Mouse (Mus musculus) embryonic facial prominence, embryonic 11.5 days (tissue): ENCODE measurements around the gene Lin7c. TPM values are rescaled to one million over a fixed set of nuclear protein-coding genes. Genes with fewer than 3 reads are reported as not detected.

Source experiments
- ATAC-seq: fragments of 200-750 bp; cut with Nextera tagmentation; replicated peaks from 2 replicates; pipeline ENCODE4 v1.8.0; 2017; ENCODE audit warnings: low read depth; ENCODE audit not compliant: insufficient number of reproducible peaks, low FRiP score, low TSS enrichment
- DNase-seq: peaks from one replicate; pipeline ENCODE4 v3.0.0-alpha.2; 2015; ENCODE audit warnings: low spot score
- H3K27ac ChIP-seq: fragments of 300-500 bp; sonication (generic); replicated peaks from 2 replicates; pipeline ENCODE4 v1.5.1; 2014; ENCODE audit warnings: mild to moderate bottlenecking, low read depth, low read length, control low read depth
- H3K27me3 ChIP-seq: fragments of 300-500 bp; sonication (generic); 2 replicates; pipeline ENCODE4 v1.6.1; 2014; ENCODE audit warnings: mild to moderate bottlenecking, low read length, moderate library complexity, mixed read lengths; ENCODE audit not compliant: control insufficient read depth, insufficient read depth
- H3K36me3 ChIP-seq: fragments of 300-500 bp; sonication (generic); replicated peaks from 2 replicates; pipeline ENCODE4 v1.6.1; 2014; ENCODE audit warnings: low read depth, mild to moderate bottlenecking, low read length, moderate library complexity, mixed read lengths; ENCODE audit not compliant: control insufficient read depth, insufficient read depth
- H3K4me1 ChIP-seq: fragments of 300-500 bp; sonication (generic); 2 replicates; pipeline ENCODE4 v1.6.1; 2014; ENCODE audit warnings: low read length, mixed read lengths; ENCODE audit not compliant: control insufficient read depth, insufficient read depth
- H3K4me2 ChIP-seq: fragments of 300-500 bp; sonication (generic); 2 replicates; pipeline ENCODE4 v1.6.1; 2014; ENCODE audit warnings: low read depth, mild to moderate bottlenecking, control low read depth, low read length, moderate library complexity
- H3K4me3 ChIP-seq: fragments of 300-500 bp; sonication (generic); 2 replicates; pipeline ENCODE4 v1.5.1; 2014; ENCODE audit warnings: low read depth, low read length, control low read depth
- H3K9ac ChIP-seq: fragments of 300-500 bp; sonication (generic); replicated peaks from 2 replicates; pipeline ENCODE4 v1.6.1; 2014; ENCODE audit warnings: mild to moderate bottlenecking, control low read depth, low read length
- H3K9me3 ChIP-seq: fragments of 300-500 bp; sonication (generic); replicated peaks from 2 replicates; pipeline ENCODE4 v1.6.1; 2016; ENCODE audit warnings: mild to moderate bottlenecking, low read length, inconsistent platforms, mixed read lengths; ENCODE audit not compliant: control insufficient read depth
- WGBS: fragments of 180-500 bp; shearing (Covaris S2); extraction: QIAGEN DNeasy Blood & Tissue Kit; methylation state at CpG from one replicate; pipeline ENCODE4 v1.1.7; 2014; 5-methylcytosine and 5-hydroxymethylcytosine counted together
- polyA plus RNA-seq: library from polyadenylated mRNA; unstranded; fragments of >200 nt; fragmentation: Nextera tagmentation; extraction: Ambion mirVana; gene quantifications from 2 replicates; pipeline ENCODE4 v1.2.1, GENCODE M21; 2014

The Lin7c gene
- polyA plus RNA-seq, 1 experiment from 2014 or later, result 93.6 TPM

GRCm38 (mm10) chr2:109945532-109945931, 54.9 kb downstream of the Lin7c start:
- Histone ChIP-seq H3K4me2 (no peak overlapping the region), H3K9ac (no peak overlapping the region), H3K27ac (no peak overlapping the region), H3K4me3 (no peak overlapping the region), H3K36me3 (no peaks in the 10 kb centered on the region), H3K27me3 (no peaks in the 10 kb centered on the region), H3K9me3 (no peaks in the 10 kb centered on the region), H3K4me1 (no peaks in the 10 kb centered on the region)
- no peak for ATAC-seq
- no peak for DNase-seq
- 75% methylated on average over 4 of the region's 4 CpGs for WGBS

- Histone ChIP-seq H3K4me2 (no peak overlapping the region), H3K9me3 (no peaks in the 10 kb centered on the region), H3K9ac (no peak overlapping the region), H3K36me3 (no peaks in the 10 kb centered on the region), H3K27ac (no peak overlapping the region), H3K4me1 (no peaks in the 10 kb centered on the region), H3K27me3 (no peaks in the 10 kb centered on the region), H3K4me3 (no peak overlapping the region)
- 98% methylated on average over 6 of the region's 6 CpGs for WGBS
- DNase-seq (no peak), ATAC-seq (no peak)
Observed at GRCm38 (mm10) chr2:109946426-109946825, 55.8 kb downstream of the Lin7c start.

GRCm38 (mm10) chr2:109949519-109949918, 58.9 kb downstream of the Lin7c start:
- no peaks in the 10 kb centered on the region for H3K27me3 ChIP-seq
- H3K4me1 ChIP-seq, result peaks cover 2% of the 10 kb centered on the region; the same call in 1 of the 2 replicates
- no peak overlapping the region for H3K27ac ChIP-seq
- DNase-seq, result no peak
- no peaks in the 10 kb centered on the region for H3K9me3 ChIP-seq
- H3K4me3 ChIP-seq, result no peak overlapping the region
- no peak for ATAC-seq
- H3K9ac ChIP-seq, result no peak overlapping the region
- H3K36me3 ChIP-seq, result no peaks in the 10 kb centered on the region
- H3K4me2 ChIP-seq, result no peak overlapping the region

- H3K27me3 ChIP-seq, result no peaks in the 10 kb centered on the region
- H3K4me1 ChIP-seq, result peaks cover 2% of the 10 kb centered on the region; the same call in 1 of the 2 replicates
- 63% methylated on average over 3 of the region's 3 CpGs for WGBS
- no peaks in the 10 kb centered on the region for H3K36me3 ChIP-seq
- no peak overlapping the region for H3K4me2 ChIP-seq
- H3K9ac ChIP-seq, result no peak overlapping the region
- no peak overlapping the region for H3K27ac ChIP-seq
- DNase-seq (no peak), ATAC-seq (no peak)
- H3K9me3 ChIP-seq, result no peaks in the 10 kb centered on the region
- no peak overlapping the region for H3K4me3 ChIP-seq
Observed at GRCm38 (mm10) chr2:109950311-109950710, 59.7 kb downstream of the Lin7c start.

Other genes with a start within 250 kb of the Lin7c start
- 6.6 and 7.9 TPM in 2 replicates for gene Bdnf, start 216.2 kb upstream of the Lin7c start, polyA plus RNA-seq
- 17.2 and 20.9 TPM in 2 replicates for gene Lgr4, start 26.8 kb downstream of the Lin7c start, polyA plus RNA-seq
- 53.3 and 66.1 TPM in 2 replicates for gene Ccdc34, start 127.0 kb downstream of the Lin7c start, polyA plus RNA-seq